In genomic region chr4:148933109-148933508, GRCm38 (mm10) we compare ENCODE assay signal across 25 mouse cellular contexts.
DNase-seq lines count a peak whose midpoint lies in the region; ATAC-seq and TF ChIP-seq lines count a peak whose summit lies in the region.
"Had no signal": no experiment of that assay in that cellular context is flagged by ENCODE, and none has a peak within 500 bp of the region (broad histone marks: within the 10 kb centered on the region; RNA-seq: fewer than 3 reads in every experiment).

No protein-coding gene starts in this region.

- no peak for TF ChIP-seq CTCF in heart, adult 2 months (IDR thresholded peaks at IDR 0.05)
- no peak for TF ChIP-seq CTCF in E14TG2a.4 (conservative IDR thresholded peaks at IDR 0.05; ENCODE audit: low read length)

- ATAC-seq in forebrain, embryonic 11.5 days (replicated peaks; ENCODE audit: low FRiP score) = no peak
- ATAC-seq in heart, embryonic 12.5 days (ENCODE audit: insufficient number of reproducible peaks, low FRiP score) = no peak
- no peak for ATAC-seq in intestine, embryonic 15.5 days
- no peak for ATAC-seq in intestine, embryonic 16.5 days
- ATAC-seq: CD4-positive, CD25-positive, alpha-beta regulatory T cell, adult 4 months; forebrain, embryonic 14.5 days; forebrain, embryonic 16.5 days had no signal

- no peak overlapping the region for H3K9ac ChIP-seq in forebrain, embryonic 11.5 days (ENCODE audit: low read length)
- H3K9ac ChIP-seq in heart, embryonic 12.5 days = 0 out of 2 replicates have a peak overlapping the region, but pooled peaks have one; percentile 42
- H3K9ac ChIP-seq in heart, adult 2 months (ENCODE audit: low read depth, low read length) = no peak overlapping the region
- no peak overlapping the region for H3K9ac ChIP-seq in intestine, embryonic 15.5 days
- no peak overlapping the region for H3K9ac ChIP-seq in intestine, embryonic 16.5 days (ENCODE audit: low read depth, low read length)
- H3K9ac ChIP-seq: embryonic facial prominence, embryonic 13.5 days; embryonic facial prominence, embryonic 15.5 days; forebrain, embryonic 12.5 days had no signal

- no peaks in the 10 kb centered on the region for H3K79me2 ChIP-seq in heart, adult 2 months (replicated peaks; ENCODE audit: control insufficient read depth, insufficient read depth, low read length)

- no peak for DNase-seq in forebrain, embryonic 10.5 days (ENCODE audit: extremely low spot score, low spot score)
- no peak for DNase-seq in forebrain, embryonic 11.5 days (ENCODE audit: low spot score)
- DNase-seq in heart, adult 2 months = no peak
- DNase-seq: adrenal gland, adult 2 months; adrenal gland, postnatal 10 days; adrenal gland, postnatal 25 days; B cell, adult 2 months; cerebellum, adult 11 months; cerebellum, adult 18-20 months; cerebellum, adult 8-10 months; cerebellum, adult 9-11 months; cerebellum, postnatal 14 days; cerebellum, postnatal 36 days; embryo, embryonic 11 days had no signal

- WGBS in forebrain, embryonic 10.5 days = 90% methylated on average over 13 of the region's 13 CpGs
- 94% methylated on average over 13 of the region's 13 CpGs for WGBS in forebrain, embryonic 11.5 days
- 74% methylated on average over 13 of the region's 13 CpGs for WGBS in heart, embryonic 12.5 days
- WGBS in heart, adult 2 months = 91% methylated on average over 13 of the region's 13 CpGs
- 82% methylated on average over 13 of the region's 13 CpGs for WGBS in intestine, embryonic 15.5 days
- WGBS in intestine, embryonic 16.5 days = 82% methylated on average over 13 of the region's 13 CpGs

- no peak for TF ChIP-seq EP300 in heart, adult 2 months (IDR thresholded peaks at IDR 0.05; ENCODE audit: insufficient read depth, low read depth, low read length)

- intact Hi-C loops in heart, adult 2 months (cut with DNase I) = no loop called here

- peaks cover 38% of the 10 kb centered on the region for H3K4me1 ChIP-seq in forebrain, embryonic 10.5 days
- H3K4me1 ChIP-seq in forebrain, embryonic 11.5 days (replicated peaks; ENCODE audit: control insufficient read depth, insufficient read depth, low read length) = 0 out of 2 replicates have a peak, but pooled peaks cover 2% of the 10 kb centered on the region
- peaks cover 80% of the 10 kb centered on the region for H3K4me1 ChIP-seq in heart, embryonic 12.5 days (replicated peaks)
- peaks cover 11% of the 10 kb centered on the region for H3K4me1 ChIP-seq in heart, adult 2 months (ENCODE audit: control insufficient read depth, insufficient read depth, low read length)
- peaks cover 23% of the 10 kb centered on the region for H3K4me1 ChIP-seq in intestine, embryonic 15.5 days (replicated peaks)
- peaks cover 14% of the 10 kb centered on the region for H3K4me1 ChIP-seq in intestine, embryonic 16.5 days (ENCODE audit: control insufficient read depth, insufficient read depth, low read length)
- H3K4me1 ChIP-seq in E14TG2a.4 (replicated peaks; ENCODE audit: low read depth, low read length) = peaks cover 34% of the 10 kb centered on the region

- H3K36me3 ChIP-seq in forebrain, embryonic 10.5 days (replicated peaks) = peaks cover 41% of the 10 kb centered on the region
- H3K36me3 ChIP-seq in forebrain, embryonic 11.5 days (ENCODE audit: control insufficient read depth, insufficient read depth, low read length) = no peaks in the 10 kb centered on the region
- peaks cover 38% of the 10 kb centered on the region for H3K36me3 ChIP-seq in heart, embryonic 12.5 days
- H3K36me3 ChIP-seq in heart, adult 2 months (ENCODE audit: control insufficient read depth, insufficient read depth, low read length) = peaks cover 4% of the 10 kb centered on the region; the same call in 1 of the 2 replicates
- H3K36me3 ChIP-seq in intestine, embryonic 15.5 days = no peaks in the 10 kb centered on the region
- no peaks in the 10 kb centered on the region for H3K36me3 ChIP-seq in intestine, embryonic 16.5 days (ENCODE audit: control insufficient read depth, insufficient read depth, low read length)
- peaks cover 28% of the 10 kb centered on the region for H3K36me3 ChIP-seq in E14TG2a.4 (ENCODE audit: insufficient read depth, low read length)
- H3K36me3 ChIP-seq: embryonic facial prominence, embryonic 13.5 days; embryonic facial prominence, embryonic 15.5 days; forebrain, embryonic 12.5 days had no signal

- H3K27ac ChIP-seq in forebrain, embryonic 10.5 days = 0 out of 2 replicates have a peak overlapping the region, but pooled peaks have one; percentile 13
- no peak overlapping the region for H3K27ac ChIP-seq in forebrain, embryonic 11.5 days (ENCODE audit: low read depth, low read length)
- H3K27ac ChIP-seq in heart, embryonic 12.5 days (ENCODE audit: poor library complexity, severe bottlenecking) = no peak overlapping the region
- H3K27ac ChIP-seq in heart, adult 2 months = no peak overlapping the region
- H3K27ac ChIP-seq in intestine, embryonic 15.5 days = peak overlapping the region; percentile 44; the same call in 1 of the 2 replicates
- no peak overlapping the region for H3K27ac ChIP-seq in intestine, embryonic 16.5 days (ENCODE audit: low read length)
- H3K27ac ChIP-seq: embryonic facial prominence, embryonic 13.5 days; embryonic facial prominence, embryonic 15.5 days; forebrain, embryonic 12.5 days had no signal

- no peak overlapping the region for H3K4me3 ChIP-seq in forebrain, embryonic 10.5 days
- H3K4me3 ChIP-seq in forebrain, embryonic 11.5 days (ENCODE audit: low read depth, low read length) = no peak overlapping the region
- H3K4me3 ChIP-seq in heart, embryonic 12.5 days = no peak overlapping the region
- no peak overlapping the region for H3K4me3 ChIP-seq in heart, adult 2 months
- H3K4me3 ChIP-seq in intestine, embryonic 15.5 days (replicated peaks) = no peak overlapping the region
- no peak overlapping the region for H3K4me3 ChIP-seq in intestine, embryonic 16.5 days (ENCODE audit: low read length)
- H3K4me3 ChIP-seq in E14TG2a.4 (replicated peaks; ENCODE audit: low read length) = peak overlapping the region; percentile 20; the same call in 1 of the 2 replicates
- H3K4me3 ChIP-seq: embryonic facial prominence, embryonic 13.5 days; embryonic facial prominence, embryonic 15.5 days; erythroblast, embryonic 14.5 days; forebrain, embryonic 12.5 days had no signal

- no peaks in the 10 kb centered on the region for H3K9me3 ChIP-seq in forebrain, embryonic 10.5 days
- no peaks in the 10 kb centered on the region for H3K9me3 ChIP-seq in forebrain, embryonic 11.5 days (ENCODE audit: control insufficient read depth, low read length)
- H3K9me3 ChIP-seq in heart, embryonic 12.5 days (replicated peaks) = no peaks in the 10 kb centered on the region
- no peaks in the 10 kb centered on the region for H3K9me3 ChIP-seq in intestine, embryonic 15.5 days
- H3K9me3 ChIP-seq in intestine, embryonic 16.5 days (ENCODE audit: control insufficient read depth, low read length) = no peaks in the 10 kb centered on the region
- no peaks in the 10 kb centered on the region for H3K9me3 ChIP-seq in E14TG2a.4 (ENCODE audit: low read length)
- H3K9me3 ChIP-seq: embryonic facial prominence, embryonic 13.5 days; embryonic facial prominence, embryonic 15.5 days; forebrain, embryonic 12.5 days had no signal

- no peak overlapping the region for H3K4me2 ChIP-seq in forebrain, embryonic 11.5 days (ENCODE audit: low read depth, low read length, severe bottlenecking)
- H3K4me2 ChIP-seq in heart, embryonic 12.5 days = no peak overlapping the region
- H3K4me2 ChIP-seq in intestine, embryonic 15.5 days (replicated peaks) = no peak overlapping the region
- H3K4me2 ChIP-seq in intestine, embryonic 16.5 days (ENCODE audit: low read depth, low read length) = no peak overlapping the region
- H3K4me2 ChIP-seq: embryonic facial prominence, embryonic 13.5 days; embryonic facial prominence, embryonic 15.5 days; forebrain, embryonic 12.5 days had no signal

- peaks cover 93% of the 10 kb centered on the region for H3K27me3 ChIP-seq in forebrain, embryonic 10.5 days (ENCODE audit: poor library complexity, severe bottlenecking)
- no peaks in the 10 kb centered on the region for H3K27me3 ChIP-seq in forebrain, embryonic 11.5 days (ENCODE audit: control insufficient read depth, insufficient read depth, low read length)
- no peaks in the 10 kb centered on the region for H3K27me3 ChIP-seq in heart, embryonic 12.5 days (replicated peaks)
- no peaks in the 10 kb centered on the region for H3K27me3 ChIP-seq in heart, adult 2 months (ENCODE audit: control insufficient read depth, insufficient read depth, low read length)
- no peaks in the 10 kb centered on the region for H3K27me3 ChIP-seq in intestine, embryonic 15.5 days (replicated peaks)
- H3K27me3 ChIP-seq in intestine, embryonic 16.5 days (replicated peaks; ENCODE audit: control insufficient read depth, insufficient read depth, low read length) = no peaks in the 10 kb centered on the region
- H3K27me3 ChIP-seq in E14TG2a.4 (ENCODE audit: insufficient read depth, low read length) = peaks cover 9% of the 10 kb centered on the region; the same call in 1 of the 2 replicates

- TF ChIP-seq POLR2A in heart, adult 2 months (IDR thresholded peaks at IDR 0.05; ENCODE audit: insufficient read depth, low read depth, low read length) = no peak

Comparison
In these comparisons a context has a peak if more than half of its experiments do, and no peak if none do; other contexts are left out.
1. H3K27ac ChIP-seq: peak in forebrain, embryonic 10.5 days (single experiment) and intestine, embryonic 15.5 days (single experiment); none in forebrain, embryonic 11.5 days (single experiment), heart, embryonic 12.5 days (single experiment), heart, adult 2 months (single experiment) and intestine, embryonic 16.5 days (single experiment).